Mouse (Mus musculus) layer of hippocampus, adult 11-12 months (tissue): ENCODE measurements around the gene Rnf213.
"Not testable (repeated sequence)": the region's sequence is repeated elsewhere in the genome, so short reads cannot be mapped to it uniquely, and the experiment has no call there.

Experiments
- DNase-seq: peaks from one replicate; pipeline ENCODE4 v3.0.0; 2022; ENCODE audit warnings: low spot score

Gene Rnf213

DNA sequence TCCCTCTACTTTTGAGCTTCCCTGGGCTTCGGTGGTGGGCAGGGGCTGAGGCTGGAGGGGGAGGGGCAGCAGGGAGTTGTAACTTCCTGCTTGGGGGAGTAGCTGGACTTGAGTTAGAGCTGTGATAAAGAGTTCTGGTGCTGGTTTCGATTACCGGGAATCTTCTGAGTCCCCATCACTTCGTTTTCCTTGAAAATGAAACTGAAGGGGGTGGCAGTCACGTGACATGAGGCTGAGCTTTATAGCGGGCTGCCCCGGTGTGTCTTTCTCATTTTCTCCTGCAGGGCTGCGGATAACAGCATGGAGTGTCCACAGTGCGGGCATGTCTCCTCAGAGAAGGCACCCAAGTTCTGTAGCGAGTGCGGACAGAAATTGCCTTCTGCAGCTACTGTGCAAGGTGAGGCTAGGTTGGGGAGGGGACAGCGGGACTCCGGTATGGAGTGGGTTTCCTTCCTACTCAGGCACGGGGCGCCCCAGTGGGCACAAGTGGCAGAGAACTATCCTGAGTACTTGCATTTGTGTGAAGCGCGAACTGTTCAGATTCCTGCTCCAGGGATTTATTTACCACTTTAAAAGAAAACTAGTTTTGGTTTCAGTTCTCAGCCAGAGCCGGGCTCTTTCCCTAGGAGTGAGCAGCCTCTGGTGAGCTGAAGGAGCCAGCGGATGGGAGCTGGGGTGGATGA is at the start of gene Rnf213:
Gene Rnf213 (plus strand): TSS at position 301 of the 683 bp plus-strand sequence.
- DNase-seq = peak; percentile 32

DNA sequence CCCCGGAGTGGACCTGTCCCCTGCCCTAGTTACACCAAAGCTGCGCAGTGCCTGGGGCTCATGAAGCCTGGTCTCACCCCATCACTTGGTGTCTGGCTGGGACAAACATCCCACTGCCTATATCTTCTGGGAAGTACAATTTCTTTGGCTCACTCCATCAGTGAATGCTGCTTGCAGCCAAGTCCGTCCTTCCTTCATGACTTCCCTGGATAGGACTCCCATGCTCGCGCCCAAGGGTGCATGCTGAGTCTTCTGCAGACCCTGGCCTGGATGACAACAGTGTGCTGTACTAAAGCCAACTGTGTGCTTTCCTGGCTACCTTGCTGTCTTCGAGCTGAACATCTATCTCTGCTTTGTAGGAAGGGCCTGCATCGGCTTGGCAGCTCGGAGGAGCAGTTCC is 48.7 kb upstream of the Rnf213 start:
- DNase-seq = no peak

DNA sequence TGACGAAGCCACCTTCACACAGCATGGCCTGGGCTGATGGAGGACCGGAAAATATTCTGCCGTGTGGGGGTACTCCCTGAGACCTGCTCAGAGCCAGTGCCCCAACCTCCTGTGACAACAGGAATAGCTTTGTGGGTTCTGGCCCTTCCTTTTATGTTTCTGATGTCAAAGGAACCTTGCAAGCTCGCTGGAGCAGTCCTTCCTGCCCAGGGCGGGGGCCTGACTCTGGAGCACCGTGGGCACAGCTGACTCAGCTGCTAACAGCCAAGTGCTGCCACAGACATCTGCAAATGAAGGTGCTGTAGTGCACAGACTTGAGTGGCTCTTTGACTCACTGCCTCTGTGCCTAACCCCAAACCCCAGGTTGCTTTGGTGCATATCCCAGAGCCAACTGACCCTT is 48.0 kb upstream of the Rnf213 start:
- DNase-seq = no peak

DNA sequence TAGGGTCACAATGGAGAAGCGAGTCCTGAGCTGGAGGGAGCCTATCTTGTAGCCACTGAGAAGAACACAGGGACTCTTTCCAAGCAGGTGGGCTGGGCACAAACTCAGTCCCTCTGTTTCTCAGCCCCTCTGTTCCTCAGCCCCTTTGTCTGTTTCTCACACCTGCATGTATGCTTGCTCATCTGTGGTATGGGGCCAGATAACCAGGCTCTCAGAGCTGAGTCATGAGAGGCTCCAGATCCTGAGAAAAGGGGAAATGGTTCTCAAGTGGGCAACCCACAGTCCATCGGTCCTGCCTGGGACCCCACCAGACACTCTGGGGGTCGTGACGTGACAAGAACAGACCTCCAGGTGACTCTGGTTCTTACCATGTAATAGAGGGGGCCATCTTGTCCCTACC is 45.8 kb upstream of the Rnf213 start:
- no peak for DNase-seq

DNA sequence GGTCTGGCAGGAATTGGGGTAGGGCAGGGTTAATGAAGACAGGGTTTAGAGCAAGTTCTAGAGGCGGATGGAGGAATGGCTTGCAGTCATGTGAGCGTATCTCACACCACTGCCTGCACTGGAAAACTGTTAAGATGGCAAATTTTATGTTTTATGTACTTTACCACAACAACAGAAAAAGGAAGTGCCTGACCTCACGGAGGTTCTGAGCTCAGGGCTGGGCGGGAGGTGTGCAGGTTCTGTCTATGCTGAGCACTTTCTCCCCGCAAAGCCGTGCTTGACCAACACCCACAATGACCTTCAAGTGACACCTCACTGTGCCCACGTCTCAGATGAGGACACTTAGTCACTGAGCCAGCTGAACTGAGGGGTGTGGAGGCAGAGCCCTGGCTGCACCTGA is 40.8 kb upstream of the Rnf213 start:
- DNase-seq = no peak

DNA sequence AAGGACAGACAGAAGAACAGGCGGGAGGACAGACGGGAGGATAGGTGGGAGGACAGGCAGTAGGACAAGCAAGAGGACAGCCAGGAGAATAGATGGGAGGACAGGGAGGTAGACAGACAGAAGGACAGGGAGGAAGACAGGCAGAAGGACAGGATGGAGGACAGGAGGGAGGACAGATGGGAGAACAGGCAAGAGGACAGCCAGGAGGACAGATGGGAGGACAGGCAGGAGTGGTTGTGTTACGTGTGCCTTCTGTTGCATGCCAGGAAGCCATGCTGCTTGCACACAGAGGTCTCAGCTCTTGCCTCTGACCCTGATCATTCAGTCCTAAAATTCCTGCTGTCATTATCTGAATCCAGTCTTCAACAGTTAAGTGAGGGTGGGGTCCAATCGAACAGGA is 39.0 kb upstream of the Rnf213 start:
- no peak for DNase-seq

DNA sequence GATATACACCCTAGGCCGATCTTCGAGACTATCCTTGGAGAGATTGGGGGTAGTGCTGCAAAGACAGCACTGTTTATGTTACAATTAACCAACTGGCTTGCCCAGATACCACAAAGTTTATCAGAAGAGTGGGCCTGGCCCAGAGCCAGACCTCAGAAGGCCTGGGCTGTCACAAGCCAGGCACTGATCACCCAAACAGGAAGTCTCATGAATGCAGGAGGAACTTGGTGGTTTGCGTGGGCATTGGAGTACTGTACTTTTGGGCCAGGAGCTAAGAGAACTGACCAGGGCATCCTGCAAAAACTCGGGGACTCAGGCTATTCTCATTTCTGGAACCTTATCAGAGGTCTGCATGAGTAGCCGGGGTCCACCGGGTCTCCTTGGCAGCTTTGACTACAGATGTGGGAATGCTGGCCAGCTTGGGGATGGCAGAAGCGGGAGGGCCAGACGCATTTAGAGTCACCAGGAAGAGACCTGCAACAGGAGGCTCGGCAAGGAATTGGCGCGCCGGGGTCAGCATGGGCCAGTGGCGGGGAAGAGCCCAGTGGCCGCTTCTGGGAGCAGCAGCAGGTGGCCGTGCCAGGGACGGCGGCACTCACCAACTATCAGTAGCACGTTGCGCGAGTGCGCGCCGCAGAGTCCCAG is 38.0 kb upstream of the Rnf213 start:
- peak; percentile 58 for DNase-seq

DNA sequence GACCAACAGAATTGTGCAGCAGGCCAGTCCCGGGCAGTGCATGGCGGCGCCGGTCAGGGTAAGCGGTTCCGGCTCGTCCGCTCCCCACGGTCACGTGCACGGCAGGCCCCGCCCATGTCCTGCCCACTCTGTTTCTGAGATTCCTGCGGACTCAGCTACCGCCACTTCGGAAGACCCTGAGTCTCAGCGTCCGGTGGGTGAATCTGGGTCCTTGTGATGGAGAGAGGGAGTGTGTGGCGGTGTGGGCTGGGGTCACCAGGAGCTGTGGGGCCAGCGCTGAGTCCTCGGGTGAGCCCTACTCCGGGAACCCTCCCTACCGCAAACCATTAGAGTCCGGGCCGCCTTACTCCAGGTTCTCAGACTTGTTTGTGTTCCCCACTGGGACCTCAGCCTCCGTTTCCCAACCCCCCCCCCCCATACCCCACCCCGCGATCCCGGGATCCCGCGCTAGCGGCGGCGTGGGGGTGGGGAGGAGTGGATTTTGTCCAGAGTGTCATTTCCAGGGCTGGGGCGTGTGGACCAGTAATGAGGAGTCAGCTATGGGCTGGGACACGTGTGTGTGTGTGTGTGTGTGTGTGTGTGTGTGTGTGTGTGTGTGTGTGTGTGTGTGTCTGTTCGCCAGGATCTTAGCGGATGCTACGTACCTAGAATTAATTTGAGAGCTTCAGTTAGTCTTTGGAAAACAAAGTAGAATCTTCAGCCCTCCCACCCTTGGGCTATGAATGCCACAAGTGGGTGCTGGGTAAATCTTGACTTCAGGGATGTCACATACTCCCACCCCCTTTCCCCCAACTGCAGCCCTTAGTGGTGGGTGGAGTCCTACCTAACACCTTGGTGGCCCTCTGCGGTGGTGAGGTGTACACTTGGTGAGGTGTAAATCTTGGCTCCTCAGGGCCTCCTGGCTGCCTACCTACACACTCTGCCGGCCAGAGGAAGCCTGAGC is 37.2 kb upstream of the Rnf213 start, which contains the start of the genes Sgsh and Slc26a11:
Gene Sgsh (minus strand): TSS at position 94 of the 943 bp plus-strand sequence.
Gene Slc26a11 (plus strand): TSS at position 115 of the 943 bp plus-strand sequence.
- DNase-seq = peak; percentile 80

DNA sequence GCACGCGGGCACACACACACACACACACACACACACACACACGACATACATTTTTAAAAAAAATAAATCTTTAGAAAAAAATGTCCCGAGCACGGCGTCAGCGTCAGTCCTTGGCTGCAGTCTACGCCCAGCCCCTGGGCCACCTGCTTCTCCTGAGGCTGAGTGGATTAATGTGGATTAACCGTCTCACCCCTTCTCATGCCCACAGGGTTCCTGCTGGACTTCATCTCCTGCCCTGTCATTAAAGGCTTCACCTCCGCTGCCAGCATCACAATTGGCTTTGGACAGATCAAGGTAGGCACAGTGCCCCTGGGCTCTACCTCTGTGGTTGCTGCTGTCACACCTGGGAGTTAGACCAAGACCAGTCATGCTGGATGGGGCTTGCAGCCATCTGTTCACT is 33.8 kb upstream of the Rnf213 start:
- no peak for DNase-seq

DNA sequence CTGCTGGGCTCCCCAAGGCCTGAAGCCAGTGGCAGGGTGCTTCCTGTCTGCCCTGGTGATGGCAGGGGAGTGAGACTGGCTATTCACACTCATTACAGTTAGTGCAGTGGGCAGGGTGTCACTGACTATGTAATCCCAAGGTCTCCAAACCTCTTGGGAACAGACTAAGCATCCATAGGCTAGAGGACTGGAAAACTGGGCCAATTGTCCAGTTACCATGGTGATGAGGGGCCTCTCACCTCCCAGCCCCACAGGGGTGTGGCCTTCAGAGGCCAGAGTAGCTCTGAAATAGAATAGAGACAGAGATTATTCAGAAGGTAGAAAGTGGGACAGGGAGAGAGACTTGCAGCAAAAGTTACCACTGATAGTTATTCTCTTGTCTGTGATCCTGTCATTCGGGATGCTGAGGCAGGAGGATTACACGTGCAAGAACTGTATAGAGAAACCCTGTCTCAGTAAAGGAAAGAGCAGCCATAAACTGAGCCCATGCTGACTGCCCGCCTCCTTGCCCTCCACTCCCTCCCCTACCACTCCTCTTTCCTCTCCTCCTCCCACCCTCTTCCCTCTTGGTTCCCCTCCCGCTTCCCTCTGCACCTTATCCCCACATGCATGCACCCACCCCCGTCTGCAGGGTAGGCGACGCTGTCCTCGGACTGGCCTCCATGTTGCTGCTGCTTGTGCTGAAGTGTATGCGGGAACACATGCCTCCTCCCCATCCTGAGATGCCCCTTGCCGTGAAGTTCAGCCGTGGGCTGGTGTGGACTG is 29.9 kb upstream of the Rnf213 start:
- DNase-seq = no peak

DNA sequence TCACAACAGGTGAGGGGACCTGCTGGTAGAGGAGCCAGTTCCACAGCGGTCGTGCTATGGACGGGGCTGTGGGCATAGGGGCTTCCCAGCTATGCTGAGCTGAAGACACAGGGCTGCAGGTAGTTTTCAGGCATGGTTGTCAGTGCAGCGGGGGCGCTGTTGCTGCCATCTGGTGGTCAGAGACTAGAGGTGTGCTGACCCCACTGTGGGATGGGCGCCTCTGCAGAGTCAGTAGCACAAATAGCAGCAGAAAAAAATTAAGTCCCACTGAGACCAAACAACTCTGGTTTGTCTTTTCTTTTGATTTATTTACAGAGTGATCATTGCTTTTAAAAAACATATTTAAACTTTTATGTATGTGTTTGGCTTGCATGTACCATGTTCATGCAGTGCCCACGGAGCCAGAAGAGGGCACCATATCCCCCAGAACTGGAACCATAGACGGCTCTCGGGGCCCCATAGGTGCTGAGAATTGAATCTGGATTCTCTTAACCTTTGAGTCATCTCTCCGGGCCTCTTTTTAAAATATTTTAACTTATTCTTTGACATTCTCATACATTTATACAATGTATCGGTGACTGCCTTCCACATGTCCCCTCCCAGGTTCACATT is 29.3 kb upstream of the Rnf213 start:
- peak; percentile 71 for DNase-seq

DNA sequence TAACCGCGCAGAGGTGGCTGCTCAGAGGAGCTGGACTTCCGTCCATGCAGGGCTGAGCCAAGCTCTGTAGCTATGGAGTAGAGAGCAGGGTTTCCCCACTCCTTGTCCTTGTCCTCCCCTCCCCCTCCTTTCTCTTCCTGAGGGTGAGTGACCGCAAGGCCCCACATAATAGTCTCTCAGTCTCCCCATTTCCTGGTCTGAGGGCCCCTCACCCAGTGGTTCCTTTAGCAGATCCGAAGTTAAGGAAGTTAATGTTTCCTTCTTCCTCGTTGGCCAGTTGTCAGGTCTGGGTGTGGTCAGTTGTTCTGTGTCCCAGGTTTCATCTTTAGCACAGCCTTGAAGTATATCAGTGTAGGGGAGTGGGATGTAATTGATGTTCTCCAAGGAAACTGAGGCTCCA is 17.5 kb upstream of the Rnf213 start:
- DNase-seq = no peak

DNA sequence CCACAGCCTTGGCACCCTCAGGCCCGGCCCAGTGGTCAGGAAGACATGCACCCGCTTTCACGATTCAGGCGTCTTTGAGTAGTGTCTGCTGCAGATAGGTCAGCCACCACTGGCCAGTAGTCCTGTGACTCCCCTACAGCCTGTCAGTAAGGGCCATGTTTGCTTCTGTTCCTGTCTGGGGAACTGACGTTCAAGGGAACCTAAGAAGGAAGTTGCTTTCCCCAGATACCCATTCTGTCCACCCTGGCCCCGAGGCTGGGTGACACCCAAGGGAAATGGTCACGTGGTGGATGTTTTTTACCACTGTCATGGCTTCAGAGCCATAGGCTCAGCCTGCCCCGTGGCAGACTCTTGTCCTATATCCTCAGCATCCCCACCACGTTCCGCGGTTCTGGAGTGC is 15.6 kb upstream of the Rnf213 start:
- no peak for DNase-seq

DNA sequence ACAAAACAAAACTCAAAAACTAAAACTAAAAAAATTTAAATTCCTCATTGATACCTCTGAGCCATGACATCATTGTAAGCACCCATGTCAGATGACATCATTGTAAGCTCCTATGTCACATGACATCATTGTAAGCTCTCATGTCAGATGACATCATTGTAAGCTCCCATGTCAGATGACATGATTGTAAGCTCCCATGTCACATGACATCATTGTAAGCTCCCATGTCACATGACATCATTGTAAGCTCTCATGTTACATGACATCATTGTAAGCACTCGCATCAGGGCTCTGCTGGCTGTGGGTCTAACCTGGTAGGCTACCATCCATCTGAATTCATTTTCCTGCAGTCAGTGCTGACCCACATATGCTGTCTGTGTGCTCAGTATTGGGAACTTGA is 14.3 kb upstream of the Rnf213 start:
- DNase-seq = no peak

DNA sequence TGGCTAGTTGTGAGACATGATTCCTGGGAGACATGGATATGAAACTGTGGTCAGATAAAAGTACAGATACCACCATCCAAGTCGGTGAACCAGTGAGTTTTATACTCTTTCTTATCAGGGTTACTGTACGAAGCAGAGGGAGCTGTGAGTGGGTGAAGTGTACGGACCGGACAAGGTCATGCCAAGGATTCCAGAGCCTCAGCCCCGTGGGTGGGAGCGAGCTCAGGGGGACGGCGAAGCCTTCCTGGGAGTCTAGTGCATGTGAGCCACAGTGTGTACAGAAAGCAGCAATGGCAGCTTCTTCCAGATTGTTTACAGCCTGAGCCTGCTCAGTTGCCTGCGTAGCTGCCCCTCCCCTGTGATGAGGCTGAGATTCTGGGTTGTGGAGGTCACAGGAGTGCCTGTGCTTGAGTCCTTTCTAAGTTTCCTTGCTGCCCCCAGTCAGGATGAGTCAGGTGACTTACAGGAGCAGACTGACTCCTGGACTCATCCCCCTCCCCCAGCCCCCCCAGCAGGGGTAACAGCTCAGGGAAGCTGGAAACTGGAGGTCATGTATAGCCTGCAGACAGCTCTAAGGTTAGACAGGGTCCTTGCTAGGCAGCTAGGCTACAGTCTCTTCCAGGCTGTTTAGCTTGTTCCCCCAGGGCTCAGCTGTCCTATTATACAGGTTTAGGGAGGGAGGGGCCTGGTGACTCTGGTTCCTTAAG is 11.1 kb upstream of the Rnf213 start:
- DNase-seq = no peak

DNA sequence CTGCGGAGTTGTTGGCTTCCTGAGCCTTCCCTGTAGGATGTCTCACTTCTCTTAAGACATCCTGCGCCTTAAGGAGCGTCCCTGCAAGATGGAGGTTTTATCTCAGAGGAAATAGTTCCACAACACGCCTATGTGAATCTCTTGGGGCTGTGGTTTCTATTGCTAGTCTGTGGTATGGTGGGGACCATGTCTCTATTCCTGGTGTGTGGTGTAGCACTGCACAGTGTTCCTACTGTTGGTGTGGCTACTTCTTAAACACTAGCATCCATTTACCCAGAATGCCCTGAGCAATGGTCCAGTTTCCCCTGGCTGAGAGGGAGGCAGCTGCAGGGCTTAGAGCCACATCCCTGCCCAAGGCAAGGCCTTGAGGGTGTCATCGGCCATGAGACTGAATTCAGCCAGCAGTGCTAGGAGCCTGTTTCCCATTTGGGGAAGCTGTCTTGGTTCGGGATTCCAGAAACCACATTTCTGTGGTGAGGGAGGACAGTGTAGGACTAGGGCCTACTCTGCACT is 10.5 kb upstream of the Rnf213 start:
- no peak for DNase-seq

DNA sequence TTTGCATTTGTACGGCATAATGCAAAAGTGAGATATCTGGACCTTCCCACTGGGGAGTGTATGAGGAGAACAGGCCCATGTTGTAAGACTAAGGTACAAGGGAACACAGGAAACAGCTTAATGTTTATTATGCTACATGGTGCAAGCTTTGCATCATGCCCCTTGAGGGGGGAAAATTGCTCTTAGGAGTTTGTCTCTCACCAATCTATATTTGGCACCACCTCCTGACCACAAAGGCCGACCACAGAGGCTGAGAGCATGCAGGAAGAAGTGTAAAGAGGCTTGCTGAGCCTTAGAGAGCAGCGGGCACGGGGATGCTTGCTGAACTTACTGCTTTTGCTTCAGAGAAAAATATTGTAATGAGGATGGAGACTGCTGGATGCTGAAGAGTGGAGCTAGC is 8.0 kb upstream of the Rnf213 start:
- DNase-seq = no peak

DNA sequence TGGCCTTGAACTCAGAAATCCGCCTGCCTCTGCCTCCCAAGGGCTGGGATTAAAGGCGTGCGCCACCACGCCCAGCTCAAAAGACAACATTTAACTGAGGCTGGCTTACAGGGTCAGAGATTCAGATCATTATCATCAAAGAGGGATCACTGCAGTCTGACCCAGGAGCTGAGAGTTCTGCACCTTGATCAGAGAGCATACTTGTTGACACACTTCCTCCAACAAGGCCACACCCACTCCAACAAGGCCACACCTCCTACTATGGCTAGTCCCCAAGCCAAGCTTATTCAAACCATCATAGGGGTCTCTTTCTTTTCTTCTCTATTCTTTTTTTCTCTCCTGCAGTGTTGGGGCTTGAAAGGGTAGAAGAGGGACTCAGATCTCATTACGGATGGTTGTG is 6.6 kb upstream of the Rnf213 start:
- no peak for DNase-seq

DNA sequence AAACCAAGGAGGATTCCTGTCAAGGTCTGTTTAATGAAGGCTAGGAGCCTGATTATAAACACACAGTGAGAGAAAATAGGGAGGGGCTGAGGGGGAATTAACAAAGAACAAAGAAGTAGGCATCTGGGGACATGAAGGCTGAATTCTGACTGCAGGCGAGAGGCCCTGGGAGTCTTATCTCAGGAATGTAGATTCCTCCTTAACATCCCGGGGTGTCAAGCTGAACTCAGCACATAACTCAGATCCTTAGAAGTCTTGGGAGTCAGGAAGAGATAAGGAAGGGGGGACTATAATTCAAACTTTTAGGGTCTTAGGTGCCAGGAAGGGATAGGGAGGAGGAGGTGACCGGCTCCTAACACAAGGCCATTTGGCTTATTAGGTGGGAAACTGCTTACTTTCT is 5.6 kb upstream of the Rnf213 start:
- DNase-seq = not testable (repeated sequence)

DNA sequence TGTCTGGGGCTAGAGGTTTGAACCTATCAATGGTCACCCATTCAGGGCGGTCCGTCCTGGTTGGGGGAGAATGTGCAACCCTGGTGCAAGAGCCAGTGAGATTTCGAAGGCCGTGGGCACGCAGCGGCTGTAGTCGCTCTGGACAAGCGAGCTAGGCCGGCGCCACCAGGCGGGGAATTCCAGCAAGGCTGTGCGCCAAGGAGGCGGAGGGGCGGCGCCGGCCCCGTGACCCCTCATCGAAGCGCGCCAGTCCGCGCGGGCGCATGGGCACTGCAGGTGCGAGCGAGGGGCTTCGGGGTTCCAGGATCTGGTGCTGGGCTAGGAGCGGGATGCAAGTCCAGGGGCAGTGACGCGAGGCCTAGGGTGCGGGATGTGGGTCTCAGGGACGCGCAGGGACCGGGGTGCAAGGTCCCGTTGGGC is 3.0 kb upstream of the Rnf213 start:
- peak; percentile 62 for DNase-seq
